ENCODE assay signal across 22 mouse cellular contexts in genomic region chr14:99541716-99542115, GRCm38 (mm10).
"Had no signal": no experiment of that assay in that cellular context is flagged by ENCODE, and none has a peak within 500 bp of the region (broad histone marks: within the 10 kb centered on the region; RNA-seq: fewer than 3 reads in every experiment).

No protein-coding gene starts in this region.

- H3K27me3 ChIP-seq: limb, embryonic 12.5 days; limb, embryonic 15.5 days; lung, embryonic 15.5 days; megakaryocyte, embryonic 14.5 days; midbrain, embryonic 13.5 days; neural tube, embryonic 13.5 days had no signal

- ATAC-seq: intestine, postnatal 0 days; liver, postnatal 0 days; midbrain, embryonic 13.5 days; midbrain, embryonic 16.5 days had no signal

- DNase-seq: kidney, adult 2 months; kidney, postnatal 25 days; layer of hippocampus, adult 9-11 months; left cerebral cortex, postnatal 4 days; liver, postnatal 0 days; thymus, adult 18-20 months; thymus, postnatal 14 days; thymus, postnatal 4 days had no signal

- H3K4me3 ChIP-seq: layer of hippocampus, adult 2 months; left cerebral cortex, adult 2 months; limb, embryonic 12.5 days; limb, embryonic 15.5 days; lung, embryonic 15.5 days; megakaryocyte, embryonic 14.5 days; midbrain, embryonic 10.5 days; midbrain, embryonic 13.5 days; myocyte; neural tube, embryonic 13.5 days had no signal

- H3K4me1 ChIP-seq: limb, embryonic 12.5 days; limb, embryonic 15.5 days; lung, embryonic 15.5 days; megakaryocyte, embryonic 14.5 days; midbrain, embryonic 10.5 days; midbrain, embryonic 13.5 days; neural tube, embryonic 13.5 days had no signal

- H3K27ac ChIP-seq: kidney, postnatal 0 days; layer of hippocampus, adult 2 months; left cerebral cortex, adult 2 months; limb, embryonic 12.5 days; limb, embryonic 15.5 days; liver, embryonic 14.5 days; lung, embryonic 15.5 days; midbrain, embryonic 10.5 days; midbrain, embryonic 13.5 days; neural tube, embryonic 13.5 days had no signal

- H3K36me3 ChIP-seq: limb, embryonic 12.5 days; limb, embryonic 15.5 days; lung, embryonic 15.5 days; midbrain, embryonic 10.5 days; midbrain, embryonic 13.5 days; neural tube, embryonic 13.5 days had no signal

- H3K9me3 ChIP-seq: limb, embryonic 12.5 days; limb, embryonic 15.5 days; lung, embryonic 15.5 days; midbrain, embryonic 10.5 days; midbrain, embryonic 13.5 days; neural tube, embryonic 13.5 days had no signal
